Mouse (Mus musculus) heart, postnatal 0 days (tissue): ENCODE data around the gene Heatr3. TPM values are rescaled to one million over a fixed set of nuclear protein-coding genes. Genes with fewer than 3 reads are reported as not detected.

Experiments
- ATAC-seq: fragments of 200-750 bp; cut with Nextera tagmentation; 2 replicates; pipeline ENCODE4 v1.8.0; 2017; ENCODE audit warnings: low read depth, moderate number of reproducible peaks, moderate library complexity; ENCODE audit not compliant: insufficient read depth
- DNase-seq: peaks from one replicate; pipeline ENCODE4 v3.0.0-alpha.2; 2016; ENCODE audit warnings: low spot score
- H3K27ac ChIP-seq: fragments of 300-500 bp; sonication (generic); 2 replicates; pipeline ENCODE4 v1.5.1; 2014; ENCODE audit warnings: low read depth, mild to moderate bottlenecking
- H3K27me3 ChIP-seq: fragments of 300-500 bp; sonication (generic); 2 replicates; pipeline ENCODE4 v1.6.1; 2014; ENCODE audit warnings: low read length, mixed read lengths; ENCODE audit not compliant: control insufficient read depth, insufficient read depth
- H3K36me3 ChIP-seq: fragments of 300-500 bp; sonication (generic); replicated peaks from 2 replicates; pipeline ENCODE4 v1.6.1; 2014; ENCODE audit warnings: low read length, mixed read lengths; ENCODE audit not compliant: control insufficient read depth, insufficient read depth
- H3K4me1 ChIP-seq: fragments of 300-500 bp; sonication (generic); 2 replicates; pipeline ENCODE4 v1.6.1; 2014; ENCODE audit warnings: antibody characterized with exemption; ENCODE audit not compliant: control insufficient read depth, insufficient read depth
- H3K4me2 ChIP-seq: fragments of 300-500 bp; sonication (generic); 2 replicates; pipeline ENCODE4 v1.6.1; 2014; ENCODE audit warnings: low read depth, mild to moderate bottlenecking, low read length, moderate library complexity
- H3K4me3 ChIP-seq: fragments of 300-500 bp; sonication (generic); 2 replicates; pipeline ENCODE4 v1.5.1; 2014; ENCODE audit warnings: low read depth, low read length
- H3K9ac ChIP-seq: fragments of 300-500 bp; sonication (generic); replicated peaks from 2 replicates; pipeline ENCODE4 v1.6.1; 2014; ENCODE audit warnings: low read depth, low read length, mixed read lengths
- H3K9me3 ChIP-seq: fragments of 300-500 bp; sonication (generic); replicated peaks from 2 replicates; pipeline ENCODE4 v1.6.1; 2016; ENCODE audit warnings: low read length; ENCODE audit not compliant: control insufficient read depth
- CTCF ChIP-seq: IDR thresholded peaks from 2 replicates; pipeline ENCODE4 v1.5.1; 2016; ENCODE audit warnings: antibody characterized with exemption, control low read depth, low read depth
- EP300 ChIP-seq: IDR thresholded peaks from 2 replicates; pipeline ENCODE4 v1.6.1; 2016; ENCODE audit warnings: antibody characterized with exemption, low read depth
- WGBS: fragments of 180-500 bp; shearing (Covaris S2); extraction: QIAGEN DNeasy Blood & Tissue Kit; methylation state at CpG from one replicate; pipeline ENCODE4 v1.1.7; 2014; 5-methylcytosine and 5-hydroxymethylcytosine counted together
- microRNA-seq: library from miRNA; unstranded; fragments of <30 nt; microRNA quantifications from one replicate; pipeline ENCODE4, GENCODE M21; 2016
- polyA plus RNA-seq: library from polyadenylated mRNA; unstranded; fragments of >200 nt; fragmentation: Nextera tagmentation; extraction: Ambion mirVana; gene quantifications from 2 replicates; pipeline ENCODE4 v1.2.1, GENCODE M21; 2015
- total RNA-seq: library from RNA; depleted of rRNA; stranded (reverse); fragments of >200 nt; gene quantifications from 2 replicates; pipeline ENCODE4 v1.2.3, GENCODE M21; 2014; ENCODE audit warnings: low replicate concordance; rRNA removed

Gene Heatr3
- total and polyA plus RNA-seq, 2 experiments from 2014 or later: 16.0 to 20.6 TPM

GRCm38 (mm10) chr8:88221353-88221752 is 83.7 kb downstream of the Heatr3 start:
- 46% methylated on average over 4 of the region's 4 CpGs for WGBS
- Histone ChIP-seq H3K4me2 (no peak overlapping the region), H3K4me3 (no peak overlapping the region), H3K36me3 (0 out of 2 replicates have a peak, but pooled peaks cover 4% of the 10 kb centered on the region), H3K27me3 (no peaks in the 10 kb centered on the region), H3K4me1 (no peaks in the 10 kb centered on the region), H3K27ac (no peak overlapping the region), H3K9ac (no peak overlapping the region), H3K9me3 (no peaks in the 10 kb centered on the region)
- no peak for DNase-seq
- TF ChIP-seq CTCF (no peak), EP300 (no peak)
- no peak for ATAC-seq

Small RNA genes lying within 50 kb of the gene (microRNA-seq; reads per million reads assigned to microRNA genes)
- 1.1 reads per million for gene Mir7071

Other genes starting within 250 kb of the Heatr3 start
- 5.0 and 7.9 TPM in 2 replicates for gene Zfp423, start 178.3 kb upstream of the Heatr3 start, total RNA-seq
- 1.9 TPM in 2 replicates for gene Zfp423, start 178.3 kb upstream of the Heatr3 start, polyA plus RNA-seq
- gene Cnep1r1, start 19.1 kb upstream of the Heatr3 start, total RNA-seq: 12.8 and 21.3 TPM in 2 replicates
- gene Cnep1r1, start 19.1 kb upstream of the Heatr3 start, polyA plus RNA-seq: 32.9 and 35.7 TPM in 2 replicates
- gene Tent4b, start 61.4 kb downstream of the Heatr3 start, total RNA-seq: 7.7 and 12.4 TPM in 2 replicates
- 3.1 and 3.8 TPM in 2 replicates for gene Tent4b, start 61.4 kb downstream of the Heatr3 start, polyA plus RNA-seq
- 3.5 and 7.3 TPM in 2 replicates for gene Adcy7, start 134.5 kb downstream of the Heatr3 start, total RNA-seq
- 1.2 and 1.9 TPM in 2 replicates for gene Adcy7, start 134.5 kb downstream of the Heatr3 start, polyA plus RNA-seq
- gene Brd7, start 224.3 kb downstream of the Heatr3 start, total RNA-seq: 23.8 and 27.0 TPM in 2 replicates
- gene Brd7, start 224.3 kb downstream of the Heatr3 start, polyA plus RNA-seq: 70.2 and 75.4 TPM in 2 replicates